Mouse (Mus musculus): Measurements from ENCODE around the gene Acp6.
"Not testable (repeated sequence)": the region's sequence is repeated elsewhere in the genome, so short reads cannot be mapped to it uniquely, and the experiment has no call there.

Gene Acp6

GRCm38 (mm10) chr3:97158611-97159508 lies at the start of gene Acp6:
Acp6 (plus strand) TSS chr3:97158777.
- peak; percentile 86 for DNase-seq (ENCODE audit: low spot score)

GRCm38 (mm10) chr3:97117511-97117910 lies 41.1 kb upstream of the Acp6 start:
- DNase-seq (ENCODE audit: low spot score), result no peak

GRCm38 (mm10) chr3:97118313-97118712 lies 40.3 kb upstream of the Acp6 start:
- DNase-seq (ENCODE audit: low spot score), result no peak

GRCm38 (mm10) chr3:97124193-97124592 lies 34.4 kb upstream of the Acp6 start:
- no peak for DNase-seq (ENCODE audit: low spot score)

- DNase-seq (ENCODE audit: low spot score), result no peak
Measured at GRCm38 (mm10) chr3:97129410-97129809, 29.2 kb upstream of the Acp6 start.

GRCm38 (mm10) chr3:97137666-97138065 lies 20.9 kb upstream of the Acp6 start:
- DNase-seq (ENCODE audit: low spot score), result not testable (repeated sequence)

GRCm38 (mm10) chr3:97151092-97151491 lies 7.5 kb upstream of the Acp6 start:
- DNase-seq (ENCODE audit: low spot score), result peak; percentile 14

GRCm38 (mm10) chr3:97156431-97156830 lies 2.1 kb upstream of the Acp6 start:
- DNase-seq (ENCODE audit: low spot score), result no peak

GRCm38 (mm10) chr3:97157308-97157707 lies 1.3 kb upstream of the Acp6 start:
- DNase-seq (ENCODE audit: low spot score), result no peak

GRCm38 (mm10) chr3:97157958-97158599 lies 498 bp upstream of the Acp6 start:
- peak; percentile 57 for DNase-seq (ENCODE audit: low spot score)

- no peak for DNase-seq (ENCODE audit: low spot score)
Measured at GRCm38 (mm10) chr3:97159509-97159850, 903 bp downstream of the Acp6 start.

- no peak for DNase-seq (ENCODE audit: low spot score)
Measured at GRCm38 (mm10) chr3:97159986-97160385, 1.4 kb downstream of the Acp6 start.

- peak; percentile 57 for DNase-seq (ENCODE audit: low spot score)
Measured at GRCm38 (mm10) chr3:97160908-97161307, 2.3 kb downstream of the Acp6 start.

- DNase-seq (ENCODE audit: low spot score), result no peak
Measured at GRCm38 (mm10) chr3:97161773-97162172, 3.2 kb downstream of the Acp6 start.

GRCm38 (mm10) chr3:97164477-97164876 lies 5.9 kb downstream of the Acp6 start:
- DNase-seq (ENCODE audit: low spot score), result no peak

GRCm38 (mm10) chr3:97167126-97167525 lies 8.5 kb downstream of the Acp6 start:
- no peak for DNase-seq (ENCODE audit: low spot score)

- no peak for DNase-seq (ENCODE audit: low spot score)
Measured at GRCm38 (mm10) chr3:97171531-97171930, 13.0 kb downstream of the Acp6 start.

GRCm38 (mm10) chr3:97172231-97172630 lies 13.7 kb downstream of the Acp6 start:
- DNase-seq (ENCODE audit: low spot score), result peak; percentile 16

- no peak for DNase-seq (ENCODE audit: low spot score)
Measured at GRCm38 (mm10) chr3:97172632-97173031, 14.1 kb downstream of the Acp6 start.

GRCm38 (mm10) chr3:97178885-97179284 lies 20.3 kb downstream of the Acp6 start:
- no peak for DNase-seq (ENCODE audit: low spot score)

- no peak for DNase-seq (ENCODE audit: low spot score)
Measured at GRCm38 (mm10) chr3:97180527-97180926, 21.9 kb downstream of the Acp6 start.

GRCm38 (mm10) chr3:97183810-97184209 lies 25.2 kb downstream of the Acp6 start:
- DNase-seq (ENCODE audit: low spot score), result peak; percentile 22

GRCm38 (mm10) chr3:97185098-97185860 lies 26.7 kb downstream of the Acp6 start:
- DNase-seq (ENCODE audit: low spot score), result peak; percentile 77
